Mouse (Mus musculus): ENCODE data around the gene Spint2.

DNA sequence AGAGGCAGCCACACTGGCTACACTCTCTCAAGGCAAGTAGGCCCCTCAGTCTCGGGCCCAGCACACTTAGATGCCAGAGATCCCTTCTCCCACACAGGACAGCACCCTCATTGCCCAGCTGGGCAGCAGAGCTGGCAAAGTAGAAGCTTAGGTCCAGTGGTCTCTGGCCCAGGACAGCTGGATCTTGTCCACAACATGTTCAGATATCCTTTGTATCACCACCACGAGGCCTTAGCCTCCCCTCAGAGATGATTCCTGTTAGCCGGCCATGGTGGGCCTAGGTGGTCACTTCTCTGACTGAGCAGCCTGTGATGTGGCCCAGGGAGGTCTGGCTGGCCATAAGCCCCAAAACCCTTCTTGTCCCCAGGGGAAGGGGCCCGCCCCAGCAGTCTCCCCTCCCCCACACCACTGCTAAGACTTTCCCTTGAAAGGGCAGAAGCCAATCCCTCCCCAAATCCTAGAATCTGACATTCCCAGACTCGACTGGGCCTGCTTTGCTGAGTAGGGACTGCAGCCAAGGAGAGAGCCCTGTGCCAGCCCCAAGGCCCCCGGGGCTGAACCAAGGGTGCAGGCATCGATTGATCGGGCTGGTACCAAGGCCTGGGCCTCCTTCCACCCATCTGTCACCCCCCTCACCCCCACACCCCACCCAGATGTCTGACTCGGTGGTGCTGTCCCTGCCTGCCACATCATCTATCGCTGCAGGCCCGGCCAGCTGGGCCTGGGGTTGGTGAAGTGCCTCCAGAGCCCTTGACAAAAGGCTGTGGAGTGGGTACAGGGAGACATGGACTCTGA is 9.2 kb upstream of the Spint2 start:
- TF ChIP-seq POLR2A (IDR thresholded peaks at IDR 0.05; ENCODE audit: borderline replicate concordance, control insufficient read depth, low read depth, low read length) (no peak), CTCF (IDR thresholded peaks at IDR 0.05; ENCODE audit: control insufficient read depth, insufficient read depth, low read length) (no peak)

Data from bone marrow, adult 2 months (tissue).